Mouse (Mus musculus): Measurements from ENCODE around the gene Sparc.
A peak's percentile ranks its signal among the peaks of the same experiment; 100 is the strongest.

Gene Sparc

DNA sequence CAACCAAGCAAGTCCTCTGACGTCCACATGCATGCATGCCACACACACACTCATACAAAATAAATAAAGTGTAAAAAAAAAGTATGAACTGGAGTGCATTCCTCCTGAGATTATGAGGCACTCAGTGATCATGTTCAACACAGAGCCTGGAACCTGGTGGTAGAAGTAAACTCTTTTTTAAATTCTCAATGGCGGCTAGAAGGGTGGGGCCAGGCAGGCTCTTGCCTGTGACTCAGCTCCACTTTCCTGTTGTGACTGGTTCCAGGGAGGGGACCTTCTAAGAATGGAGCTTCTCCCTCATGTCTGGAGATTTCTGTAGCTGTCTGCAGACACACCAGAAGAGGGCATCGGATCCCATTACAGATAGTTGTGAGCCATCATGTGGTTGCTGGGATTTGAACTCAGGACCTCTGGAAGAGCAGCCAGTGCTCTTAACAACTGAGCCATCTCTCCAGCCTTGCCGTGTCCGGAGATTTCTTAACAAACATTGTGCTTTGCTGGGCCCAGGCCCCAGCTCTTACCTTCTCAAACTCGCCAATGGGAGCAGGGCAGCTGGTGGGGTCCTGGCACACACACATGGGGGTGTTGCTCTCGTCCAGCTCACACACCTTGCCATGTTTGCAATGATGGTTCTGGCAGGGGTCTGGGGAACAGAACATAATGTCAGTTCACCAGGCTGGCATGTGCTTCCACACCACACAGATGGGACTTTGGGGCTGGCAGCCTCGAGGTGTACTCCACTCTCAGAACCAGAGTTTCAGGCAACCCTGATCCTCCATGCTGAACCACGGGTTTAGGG is 18.1 kb downstream of the Sparc start:
- no peak for DNase-seq

DNA sequence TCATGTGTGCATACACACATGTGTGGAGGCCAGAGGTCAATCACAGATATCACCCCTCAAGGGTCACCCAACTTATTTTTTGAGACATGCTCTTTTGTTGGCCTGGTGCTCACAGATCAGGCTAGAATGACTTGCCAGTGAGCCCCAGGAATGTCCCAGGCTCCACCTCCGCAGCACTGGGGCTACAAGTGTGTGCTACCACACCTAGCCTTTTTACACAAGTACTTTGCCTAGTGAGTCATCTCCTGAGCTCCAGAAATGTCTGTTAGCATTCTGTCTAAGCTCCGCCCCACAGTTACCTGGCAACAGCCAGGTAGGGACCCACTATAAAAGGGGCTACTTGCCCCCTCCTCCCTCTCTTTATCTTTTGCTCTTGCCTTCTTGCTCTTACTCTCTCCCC is 22.1 kb downstream of the Sparc start:
- DNase-seq: no peak

DNA sequence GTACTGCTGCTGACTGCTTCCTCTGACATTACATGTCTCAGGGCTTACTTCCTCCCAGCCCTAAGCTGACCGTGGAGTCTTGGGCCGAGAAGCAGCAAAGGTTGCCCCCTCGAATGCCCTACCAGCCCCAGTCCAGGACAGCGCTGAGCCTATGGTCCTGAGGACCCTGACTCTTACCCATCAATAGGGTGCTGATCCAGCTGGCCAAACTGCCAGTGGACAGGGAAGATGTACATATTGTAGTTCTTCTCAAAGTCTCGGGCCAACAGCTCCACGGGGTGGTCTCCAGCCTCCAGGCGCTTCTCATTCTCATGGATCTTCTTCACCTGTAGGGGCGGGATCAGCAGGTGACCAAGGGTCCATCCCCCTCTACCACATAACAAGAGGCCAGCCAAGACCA is 24.6 kb downstream of the Sparc start:
- DNase-seq: no peak

GRCm38 (mm10) chr11:55397441-55397840 is 25.5 kb downstream of the Sparc start:
- DNase-seq: peak; percentile 72

DNA sequence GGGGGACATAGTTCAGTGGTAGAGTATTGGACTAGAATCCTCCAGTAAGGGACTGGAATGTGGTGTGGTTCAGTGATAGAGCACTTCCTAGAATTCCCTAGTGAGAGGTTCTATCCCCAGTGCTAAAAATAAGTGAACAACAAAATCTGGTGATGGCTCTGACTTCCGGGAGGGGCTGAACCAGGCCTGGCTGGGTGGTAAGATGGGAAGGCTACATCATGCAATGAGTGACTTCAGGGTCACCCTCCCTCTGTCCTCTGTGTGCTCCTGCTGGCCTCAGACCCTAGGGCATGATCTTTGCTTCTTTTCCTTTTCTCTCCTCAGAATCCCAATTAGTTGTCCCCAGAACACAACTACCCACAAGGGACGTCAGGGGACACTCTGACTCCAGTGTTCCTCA is 25.9 kb downstream of the Sparc start:
- DNase-seq: no peak

GRCm38 (mm10) chr11:55395073-55395642 is 27.8 kb downstream of the Sparc start:
- DNase-seq: no peak

DNA sequence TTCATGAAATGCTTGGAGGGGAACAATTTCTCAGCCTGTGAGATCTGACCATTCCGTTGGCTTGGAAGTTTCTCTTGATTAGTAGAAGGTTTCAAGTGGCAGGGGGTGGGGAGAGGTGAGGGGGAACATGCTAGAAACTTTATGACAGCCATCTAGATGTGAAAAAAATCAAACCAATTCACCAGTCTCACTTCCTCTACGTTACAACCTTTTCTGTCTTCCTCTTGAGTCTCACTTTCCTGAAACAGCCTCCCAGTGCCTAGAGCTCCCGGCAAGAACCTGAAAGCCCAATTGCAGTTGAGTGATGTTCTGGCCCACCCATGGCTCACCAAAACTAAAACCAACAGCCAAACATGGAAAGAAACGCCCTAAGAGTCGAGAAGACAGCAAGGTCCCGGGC is 28.4 kb downstream of the Sparc start:
- DNase-seq: no peak

DNA sequence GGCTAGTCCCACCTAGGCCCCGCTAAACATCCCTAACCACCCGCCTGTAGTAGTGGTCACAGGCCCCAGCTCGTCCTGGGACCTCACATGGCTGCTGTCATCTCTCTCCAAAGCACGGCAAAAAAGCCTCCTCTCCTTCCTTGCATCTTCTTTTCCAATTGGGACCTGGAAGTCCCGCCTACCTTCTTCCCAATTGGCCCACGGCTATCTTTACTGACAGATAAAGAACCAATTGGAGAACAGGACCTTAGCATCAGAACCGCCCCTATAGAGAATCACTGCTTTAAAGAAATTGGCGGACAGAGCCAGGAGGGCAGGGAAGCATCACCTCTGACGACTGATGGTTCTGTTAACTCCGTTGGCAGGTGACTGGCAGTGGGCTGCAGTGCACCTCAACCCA is 30.5 kb downstream of the Sparc start:
- peak; percentile 55 for DNase-seq

GRCm38 (mm10) chr11:55389778-55390177 is 33.2 kb downstream of the Sparc start:
- DNase-seq: peak; percentile 83

DNA sequence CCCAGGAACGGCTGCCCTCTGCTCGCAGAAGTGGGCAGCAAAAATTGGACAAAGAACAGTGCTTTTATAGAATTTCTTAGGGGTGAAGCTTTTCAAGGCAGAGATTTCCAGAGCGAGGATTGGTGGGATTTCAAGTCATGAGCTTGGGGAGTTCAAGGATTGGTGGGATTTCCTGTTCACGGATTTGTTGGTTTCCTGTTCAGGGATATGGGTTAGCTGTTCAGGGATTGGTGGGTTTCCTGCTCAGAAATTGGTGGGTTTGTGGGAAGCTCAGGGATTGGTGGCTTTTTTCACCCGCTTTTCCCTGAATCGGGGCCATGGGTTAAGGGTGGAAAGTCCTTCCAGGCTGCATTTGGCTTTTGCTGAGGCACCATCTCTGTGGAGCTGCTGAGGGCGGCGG is 35.4 kb downstream of the Sparc start:
- no peak for DNase-seq

DNA sequence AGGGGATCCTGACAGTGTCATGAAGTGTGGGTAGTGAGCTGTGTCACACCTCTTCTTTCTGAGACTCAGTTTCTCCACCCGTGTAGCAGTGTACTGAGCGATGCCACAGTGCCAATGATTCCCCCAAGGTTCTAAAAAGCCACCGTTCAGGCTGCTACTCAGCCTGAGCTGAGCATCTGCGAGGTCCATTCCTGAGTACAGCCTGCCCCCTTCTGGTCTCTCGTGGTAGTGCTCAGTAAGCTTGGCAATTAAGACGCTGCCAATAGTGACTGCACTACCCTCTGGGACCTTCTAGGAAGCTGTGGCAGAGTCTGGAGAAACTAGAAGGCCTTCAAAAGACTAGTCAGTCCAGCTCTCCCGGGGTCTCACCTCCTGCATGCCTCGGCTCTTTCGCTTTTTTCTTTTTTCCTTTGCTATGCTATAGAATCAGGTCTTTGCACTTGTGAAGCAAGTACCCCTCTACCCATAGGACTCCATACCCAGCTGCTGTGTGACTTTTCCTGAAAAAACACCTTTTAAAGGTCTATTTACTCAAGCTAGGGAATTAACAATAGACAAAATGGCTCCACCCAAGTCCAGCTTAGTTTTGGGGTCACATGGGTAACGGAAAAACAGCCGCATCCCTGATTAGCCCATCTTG is 36.4 kb downstream of the Sparc start:
- DNase-seq: peak; percentile 94

GRCm38 (mm10) chr11:55383463-55384045 is 39.4 kb downstream of the Sparc start:
- DNase-seq: no peak

GRCm38 (mm10) chr11:55380908-55381307 is 42.1 kb downstream of the Sparc start:
- no peak for DNase-seq

DNA sequence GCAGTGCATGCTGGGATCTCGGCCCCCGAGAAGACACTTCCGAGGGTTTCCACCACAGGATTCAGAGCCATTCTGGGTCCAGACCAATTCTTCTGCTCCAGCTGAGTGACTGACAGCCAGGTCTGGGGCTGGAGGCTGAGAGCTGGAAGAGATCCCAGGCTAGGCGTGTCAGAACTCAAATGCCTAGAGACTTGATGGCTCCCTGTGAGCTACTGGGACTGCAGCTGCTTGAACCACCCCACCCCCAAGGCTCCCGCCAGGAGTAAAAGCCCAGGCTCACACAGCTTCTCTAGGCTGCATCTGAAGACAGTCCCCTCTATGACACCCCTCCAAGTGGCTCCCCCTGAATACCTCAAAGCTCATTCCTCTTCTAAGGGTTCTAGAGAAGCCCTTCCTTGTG is 44.6 kb downstream of the Sparc start:
- DNase-seq: peak; percentile 78

DNA sequence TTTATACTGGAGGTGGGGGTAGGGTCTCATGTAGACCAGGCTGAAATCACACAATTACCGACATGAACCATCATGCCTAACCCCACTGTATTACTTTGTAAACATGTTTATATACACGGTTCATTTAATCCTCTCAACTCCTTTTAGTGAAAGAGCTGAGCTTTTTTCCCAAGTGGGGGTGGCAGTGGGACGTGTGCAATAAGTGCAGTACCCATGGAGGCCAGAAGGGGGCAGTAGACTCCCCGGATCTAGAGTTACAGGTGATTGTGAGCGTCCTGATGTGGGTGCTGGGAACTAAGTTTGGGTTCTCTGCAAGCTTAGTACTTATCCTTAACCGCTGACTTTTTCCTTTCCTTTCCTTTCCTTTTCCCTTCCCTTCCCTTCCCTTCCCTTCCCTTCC is 49.1 kb downstream of the Sparc start:
- DNase-seq: no peak

DNA sequence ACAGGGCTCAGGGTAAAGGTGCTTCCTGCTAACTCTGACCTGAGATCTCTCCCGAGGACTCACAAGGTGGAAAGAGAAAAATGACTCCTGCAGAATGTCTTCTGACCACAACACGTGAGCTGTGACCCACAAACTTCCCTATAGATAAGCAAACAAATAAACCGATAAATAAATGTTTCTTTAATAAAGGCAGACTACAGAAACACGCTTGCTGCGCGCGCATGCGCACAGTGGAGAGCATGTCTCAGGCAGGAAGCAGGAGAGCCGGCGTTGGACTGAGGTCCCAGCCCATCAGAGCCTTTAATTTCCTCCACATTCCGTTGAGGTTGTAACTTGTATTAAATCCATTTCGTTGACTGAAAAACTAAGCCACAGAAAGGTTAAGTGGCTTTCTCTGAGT is 49.6 kb downstream of the Sparc start:
- DNase-seq: no peak

DNA sequence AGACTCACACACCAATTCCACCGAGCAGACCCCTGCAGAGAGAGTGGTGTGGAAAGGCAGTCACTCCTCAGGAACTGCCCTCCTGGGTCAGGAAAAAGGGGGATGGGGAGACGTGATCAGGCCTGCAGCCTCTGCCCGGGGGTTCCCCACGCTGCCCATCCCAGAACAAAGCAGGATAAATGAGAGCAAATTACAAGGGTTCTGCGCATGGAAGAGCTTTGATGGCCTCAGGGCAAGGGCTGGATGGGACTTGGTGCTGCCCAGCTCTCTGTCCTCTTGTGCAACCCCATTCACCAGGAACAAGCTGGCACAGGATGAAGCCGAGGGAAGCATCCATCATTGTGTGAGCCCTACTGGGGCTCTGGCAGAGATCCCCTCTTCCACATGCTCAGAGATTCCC is 51.0 kb downstream of the Sparc start:
- DNase-seq: no peak

- DNase-seq: peak; percentile 28
These were observed 53.9 kb downstream of the Sparc start for GRCm38 (mm10) chr11:55369093-55369471.

GRCm38 (mm10) chr11:55368388-55369092 is 54.4 kb downstream of the Sparc start:
- DNase-seq: no peak

DNA sequence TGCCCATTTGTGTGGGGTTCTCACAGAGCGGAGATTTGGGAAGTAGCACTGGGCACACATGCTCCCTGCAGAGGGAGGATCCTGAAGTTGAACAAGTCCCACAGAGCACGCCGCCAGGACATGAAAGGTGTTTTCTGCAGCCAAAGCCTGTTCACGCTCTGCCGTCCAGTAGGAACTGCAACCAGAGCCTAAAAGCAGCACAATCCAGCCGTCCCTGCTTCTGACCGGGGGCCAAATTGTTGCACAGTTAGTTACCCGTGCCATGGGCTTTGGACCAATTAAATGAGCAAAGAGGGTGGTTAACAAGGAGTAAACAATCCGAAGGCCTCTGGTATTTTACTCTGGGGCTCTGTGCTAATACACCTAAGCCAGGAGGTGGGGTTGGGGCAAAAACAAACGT is 55.2 kb downstream of the Sparc start:
- peak; percentile 32 for DNase-seq

GRCm38 (mm10) chr11:55365840-55366239 is 57.1 kb downstream of the Sparc start:
- no peak for DNase-seq

- DNase-seq: no peak
These were observed 57.7 kb downstream of the Sparc start for GRCm38 (mm10) chr11:55365242-55365641.

- DNase-seq: no peak
These were observed 58.3 kb downstream of the Sparc start for GRCm38 (mm10) chr11:55364662-55365061.
